Mouse (Mus musculus): Measurements from ENCODE around the gene 1700029F12Rik. TPM values are rescaled to one million over a fixed set of nuclear protein-coding genes. Genes with fewer than 3 reads are reported as not detected.

The 1700029F12Rik gene
- polyA plus RNA-seq, 1 experiment from 2014 or later, result not detected

- no peak overlapping the region for H3K4me3 ChIP-seq (ENCODE audit: low read depth, low read length)
- 50% methylated on average over 12 of the region's 12 CpGs for WGBS
- no peak overlapping the region for H3K27ac ChIP-seq (ENCODE audit: low read depth, low read length)
- no peaks in the 10 kb centered on the region for H3K36me3 ChIP-seq (ENCODE audit: control insufficient read depth, insufficient read depth, low read length)
- H3K27me3 ChIP-seq (ENCODE audit: control insufficient read depth, insufficient read depth, low read length), result no peaks in the 10 kb centered on the region
- H3K4me2 ChIP-seq (ENCODE audit: low read depth, low read length), result no peak overlapping the region
- no peak overlapping the region for H3K9ac ChIP-seq (replicated peaks; ENCODE audit: low read depth, low read length)
- no peak; the same call in 1 of the 2 replicates for ATAC-seq (ENCODE audit: low read depth)
- H3K9me3 ChIP-seq (ENCODE audit: control insufficient read depth, low read length), result no peaks in the 10 kb centered on the region
- H3K4me1 ChIP-seq (ENCODE audit: control insufficient read depth, insufficient read depth, low read length), result peaks cover 10% of the 10 kb centered on the region; the same call in 1 of the 2 replicates
Observed at GRCm38 (mm10) chr13:96985599-96986275, 48.4 kb downstream of the 1700029F12Rik start.

GRCm38 (mm10) chr13:96984688-96985087 is 49.5 kb downstream of the 1700029F12Rik start:
- H3K4me3 ChIP-seq (ENCODE audit: low read depth, low read length), result no peak overlapping the region
- H3K4me2 ChIP-seq (ENCODE audit: low read depth, low read length), result no peak overlapping the region
- no peaks in the 10 kb centered on the region for H3K27me3 ChIP-seq (ENCODE audit: control insufficient read depth, insufficient read depth, low read length)
- no peak for ATAC-seq (ENCODE audit: low read depth)
- no peak overlapping the region for H3K9ac ChIP-seq (replicated peaks; ENCODE audit: low read depth, low read length)
- 83% methylated on average over 5 of the region's 5 CpGs for WGBS
- peaks cover 10% of the 10 kb centered on the region; the same call in 1 of the 2 replicates for H3K4me1 ChIP-seq (ENCODE audit: control insufficient read depth, insufficient read depth, low read length)
- no peaks in the 10 kb centered on the region for H3K9me3 ChIP-seq (ENCODE audit: control insufficient read depth, low read length)
- H3K27ac ChIP-seq (ENCODE audit: low read depth, low read length), result no peak overlapping the region
- no peaks in the 10 kb centered on the region for H3K36me3 ChIP-seq (ENCODE audit: control insufficient read depth, insufficient read depth, low read length)

- H3K4me2 ChIP-seq (ENCODE audit: low read depth, low read length), result no peak overlapping the region
- peaks cover 10% of the 10 kb centered on the region; the same call in 1 of the 2 replicates for H3K4me1 ChIP-seq (ENCODE audit: control insufficient read depth, insufficient read depth, low read length)
- ATAC-seq (ENCODE audit: low read depth), result no peak
- no peaks in the 10 kb centered on the region for H3K9me3 ChIP-seq (ENCODE audit: control insufficient read depth, low read length)
- H3K9ac ChIP-seq (replicated peaks; ENCODE audit: low read depth, low read length), result no peak overlapping the region
- H3K36me3 ChIP-seq (ENCODE audit: control insufficient read depth, insufficient read depth, low read length), result no peaks in the 10 kb centered on the region
- no peaks in the 10 kb centered on the region for H3K27me3 ChIP-seq (ENCODE audit: control insufficient read depth, insufficient read depth, low read length)
- WGBS, result 52% methylated on average over 26 of the region's 26 CpGs
- H3K4me3 ChIP-seq (ENCODE audit: low read depth, low read length), result no peak overlapping the region
- no peak overlapping the region for H3K27ac ChIP-seq (ENCODE audit: low read depth, low read length)
Observed at GRCm38 (mm10) chr13:96983251-96984126, 50.7 kb downstream of the 1700029F12Rik start.

- no peaks in the 10 kb centered on the region for H3K36me3 ChIP-seq (ENCODE audit: control insufficient read depth, insufficient read depth, low read length)
- peaks cover 6% of the 10 kb centered on the region; the same call in 1 of the 2 replicates for H3K4me1 ChIP-seq (ENCODE audit: control insufficient read depth, insufficient read depth, low read length)
- ATAC-seq (ENCODE audit: low read depth), result no peak
- no peaks in the 10 kb centered on the region for H3K27me3 ChIP-seq (ENCODE audit: control insufficient read depth, insufficient read depth, low read length)
- no peak overlapping the region for H3K4me3 ChIP-seq (ENCODE audit: low read depth, low read length)
- no peak overlapping the region for H3K9ac ChIP-seq (replicated peaks; ENCODE audit: low read depth, low read length)
- no peak overlapping the region for H3K27ac ChIP-seq (ENCODE audit: low read depth, low read length)
- no peak overlapping the region for H3K4me2 ChIP-seq (ENCODE audit: low read depth, low read length)
- H3K9me3 ChIP-seq (ENCODE audit: control insufficient read depth, low read length), result no peaks in the 10 kb centered on the region
Observed at GRCm38 (mm10) chr13:96980561-96980960, 53.6 kb downstream of the 1700029F12Rik start.

- Histone ChIP-seq H3K27ac (ENCODE audit: low read depth, low read length) (no peak overlapping the region), H3K4me2 (ENCODE audit: low read depth, low read length) (no peak overlapping the region), H3K4me3 (ENCODE audit: low read depth, low read length) (no peak overlapping the region), H3K27me3 (ENCODE audit: control insufficient read depth, insufficient read depth, low read length) (no peaks in the 10 kb centered on the region), H3K36me3 (ENCODE audit: control insufficient read depth, insufficient read depth, low read length) (no peaks in the 10 kb centered on the region), H3K9ac (replicated peaks; ENCODE audit: low read depth, low read length) (no peak overlapping the region), H3K4me1 (ENCODE audit: control insufficient read depth, insufficient read depth, low read length) (no peaks in the 10 kb centered on the region), H3K9me3 (ENCODE audit: control insufficient read depth, low read length) (no peaks in the 10 kb centered on the region)
- no peak for ATAC-seq (ENCODE audit: low read depth)
- WGBS, result 91% methylated on average over 6 of the region's 6 CpGs
Observed at GRCm38 (mm10) chr13:96976986-96977595, 57.1 kb downstream of the 1700029F12Rik start.

GRCm38 (mm10) chr13:96973318-96973717 is 60.8 kb downstream of the 1700029F12Rik start:
- Histone ChIP-seq H3K27me3 (ENCODE audit: control insufficient read depth, insufficient read depth, low read length) (no peaks in the 10 kb centered on the region), H3K9ac (replicated peaks; ENCODE audit: low read depth, low read length) (no peak overlapping the region), H3K36me3 (ENCODE audit: control insufficient read depth, insufficient read depth, low read length) (no peaks in the 10 kb centered on the region), H3K4me1 (ENCODE audit: control insufficient read depth, insufficient read depth, low read length) (no peaks in the 10 kb centered on the region), H3K4me2 (ENCODE audit: low read depth, low read length) (no peak overlapping the region), H3K27ac (ENCODE audit: low read depth, low read length) (no peak overlapping the region), H3K9me3 (ENCODE audit: control insufficient read depth, low read length) (no peaks in the 10 kb centered on the region), H3K4me3 (ENCODE audit: low read depth, low read length) (no peak overlapping the region)
- 92% methylated on average over 4 of the region's 4 CpGs for WGBS
- no peak for ATAC-seq (ENCODE audit: low read depth)

Other genes starting within 250 kb of the 1700029F12Rik start
- gene Gcnt4, start 109.7 kb downstream of the 1700029F12Rik start, polyA plus RNA-seq (2014; fragmentation: Nextera tagmentation; extraction: Ambion mirVana), result 0.19 TPM in 1 of 2 replicates, not detected in the other
- gene Fam169a, start 32.9 kb upstream of the 1700029F12Rik start, polyA plus RNA-seq (2014; fragmentation: Nextera tagmentation; extraction: Ambion mirVana), result 41.3 and 41.4 TPM in 2 replicates
- gene Gm6169, start 64.9 kb upstream of the 1700029F12Rik start, polyA plus RNA-seq (2014; fragmentation: Nextera tagmentation; extraction: Ambion mirVana), result 0.37 and 0.67 TPM in 2 replicates
- gene Gfm2, start 103.6 kb upstream of the 1700029F12Rik start, polyA plus RNA-seq (2014; fragmentation: Nextera tagmentation; extraction: Ambion mirVana), result 36.1 and 40.5 TPM in 2 replicates
- gene Nsa2, start 103.6 kb upstream of the 1700029F12Rik start, polyA plus RNA-seq (2014; fragmentation: Nextera tagmentation; extraction: Ambion mirVana), result 46.9 and 50.3 TPM in 2 replicates
- 48.2 and 54.1 TPM in 2 replicates for gene Hexb, start 164.0 kb upstream of the 1700029F12Rik start, polyA plus RNA-seq (2014; fragmentation: Nextera tagmentation; extraction: Ambion mirVana)
- 72.3 and 94.5 TPM in 2 replicates for gene Enc1, start 206.7 kb upstream of the 1700029F12Rik start, polyA plus RNA-seq (2014; fragmentation: Nextera tagmentation; extraction: Ambion mirVana)

Measured in neural tube, embryonic 14.5 days (tissue).